Mouse (Mus musculus): Measurements from ENCODE around the gene Pdk1. TPM values are rescaled to one million over a fixed set of nuclear protein-coding genes. Genes with fewer than 3 reads are reported as not detected.
"Not testable (repeated sequence)": the region's sequence is repeated elsewhere in the genome, so short reads cannot be mapped to it uniquely, and the experiment has no call there.

The Pdk1 gene
- polyA plus RNA-seq, 1 experiment: 12.7 TPM

GRCm38 (mm10) chr2:71837261-71837660 lies 35.8 kb upstream of the Pdk1 start:
- Histone ChIP-seq H3K4me1 (ENCODE audit: control insufficient read depth, insufficient read depth, low read length) (no peaks in the 10 kb centered on the region), H3K4me3 (replicated peaks; ENCODE audit: insufficient read depth, low read depth, low read length) (no peak overlapping the region), H3K27ac (ENCODE audit: insufficient read depth, low read length) (no peak overlapping the region), H3K27me3 (ENCODE audit: control insufficient read depth, insufficient read depth, low read length) (no peaks in the 10 kb centered on the region)
- DNase-seq: no peak
- WGBS: 65% methylated on average over 4 of the region's 4 CpGs
- no peak for TF ChIP-seq CTCF (IDR thresholded peaks at IDR 0.05; ENCODE audit: borderline replicate concordance, insufficient read depth, low read depth, low read length)
- no peak for TF ChIP-seq POLR2A (IDR thresholded peaks at IDR 0.05; ENCODE audit: borderline replicate concordance, insufficient read depth, low read length)

- Histone ChIP-seq H3K4me3 (replicated peaks; ENCODE audit: insufficient read depth, low read depth, low read length) (no peak overlapping the region), H3K27ac (ENCODE audit: insufficient read depth, low read length) (no peak overlapping the region), H3K4me1 (ENCODE audit: control insufficient read depth, insufficient read depth, low read length) (no peaks in the 10 kb centered on the region), H3K27me3 (ENCODE audit: control insufficient read depth, insufficient read depth, low read length) (no peaks in the 10 kb centered on the region)
- TF ChIP-seq CTCF (IDR thresholded peaks at IDR 0.05; ENCODE audit: borderline replicate concordance, insufficient read depth, low read depth, low read length): peak; percentile 47; the same call in 1 of the 2 replicates
- no peak for TF ChIP-seq POLR2A (IDR thresholded peaks at IDR 0.05; ENCODE audit: borderline replicate concordance, insufficient read depth, low read length)
- peak; percentile 20 to 37 for DNase-seq
- WGBS: 45% methylated on average over 6 of the region's 6 CpGs
These were observed 35.2 kb upstream of the Pdk1 start for GRCm38 (mm10) chr2:71837791-71838190.

GRCm38 (mm10) chr2:71843316-71843715 lies 29.7 kb upstream of the Pdk1 start:
- TF ChIP-seq CTCF (IDR thresholded peaks at IDR 0.05; ENCODE audit: borderline replicate concordance, insufficient read depth, low read depth, low read length): no peak
- TF ChIP-seq POLR2A (IDR thresholded peaks at IDR 0.05; ENCODE audit: borderline replicate concordance, insufficient read depth, low read length): no peak
- H3K4me1 ChIP-seq (ENCODE audit: control insufficient read depth, insufficient read depth, low read length): no peaks in the 10 kb centered on the region
- no peaks in the 10 kb centered on the region; the same call in 1 of the 2 replicates for H3K27me3 ChIP-seq (ENCODE audit: control insufficient read depth, insufficient read depth, low read length)
- H3K4me3 ChIP-seq (replicated peaks; ENCODE audit: insufficient read depth, low read depth, low read length): no peak overlapping the region
- 89% methylated on average over 9 of the region's 9 CpGs for WGBS
- peak in 1 of 2 experiments; percentile 16 for DNase-seq
- no peak overlapping the region for H3K27ac ChIP-seq (ENCODE audit: insufficient read depth, low read length)

GRCm38 (mm10) chr2:71844906-71845305 lies 28.1 kb upstream of the Pdk1 start:
- DNase-seq: no peak
- no peaks in the 10 kb centered on the region; the same call in 1 of the 2 replicates for H3K27me3 ChIP-seq (ENCODE audit: control insufficient read depth, insufficient read depth, low read length)
- TF ChIP-seq POLR2A (IDR thresholded peaks at IDR 0.05; ENCODE audit: borderline replicate concordance, insufficient read depth, low read length) (no peak), CTCF (IDR thresholded peaks at IDR 0.05; ENCODE audit: borderline replicate concordance, insufficient read depth, low read depth, low read length) (no peak)
- no peak overlapping the region for H3K4me3 ChIP-seq (replicated peaks; ENCODE audit: insufficient read depth, low read depth, low read length)
- 82% methylated on average over 6 of the region's 6 CpGs for WGBS
- no peak overlapping the region for H3K27ac ChIP-seq (ENCODE audit: insufficient read depth, low read length)
- no peaks in the 10 kb centered on the region for H3K4me1 ChIP-seq (ENCODE audit: control insufficient read depth, insufficient read depth, low read length)

- TF ChIP-seq CTCF (IDR thresholded peaks at IDR 0.05; ENCODE audit: borderline replicate concordance, insufficient read depth, low read depth, low read length): peak; percentile 35; the same call in 1 of the 2 replicates
- not testable (repeated sequence) for H3K27me3 ChIP-seq (ENCODE audit: control insufficient read depth, insufficient read depth, low read length); H3K27ac ChIP-seq (ENCODE audit: insufficient read depth, low read length); H3K4me3 ChIP-seq (replicated peaks; ENCODE audit: insufficient read depth, low read depth, low read length); H3K4me1 ChIP-seq (ENCODE audit: control insufficient read depth, insufficient read depth, low read length)
- WGBS: 3% methylated on average over 7 of the region's 8 CpGs
- peak; percentile 49 to 66 for DNase-seq
These were observed 20.9 kb upstream of the Pdk1 start for GRCm38 (mm10) chr2:71852161-71852560.

- H3K4me1 ChIP-seq (ENCODE audit: control insufficient read depth, insufficient read depth, low read length): no peaks in the 10 kb centered on the region
- H3K4me3 ChIP-seq (replicated peaks; ENCODE audit: insufficient read depth, low read depth, low read length): no peak overlapping the region
- no peak for DNase-seq
- TF ChIP-seq CTCF (IDR thresholded peaks at IDR 0.05; ENCODE audit: borderline replicate concordance, insufficient read depth, low read depth, low read length) (no peak), POLR2A (IDR thresholded peaks at IDR 0.05; ENCODE audit: borderline replicate concordance, insufficient read depth, low read length) (no peak)
- WGBS: 88% methylated on average over 5 of the region's 5 CpGs
- no peak overlapping the region for H3K27ac ChIP-seq (ENCODE audit: insufficient read depth, low read length)
- H3K27me3 ChIP-seq (ENCODE audit: control insufficient read depth, insufficient read depth, low read length): no peaks in the 10 kb centered on the region
These were observed 17.9 kb upstream of the Pdk1 start for GRCm38 (mm10) chr2:71855076-71855475.

- Histone ChIP-seq H3K27ac (ENCODE audit: insufficient read depth, low read length) (no peak overlapping the region), H3K4me1 (ENCODE audit: control insufficient read depth, insufficient read depth, low read length) (no peaks in the 10 kb centered on the region), H3K4me3 (replicated peaks; ENCODE audit: insufficient read depth, low read depth, low read length) (no peak overlapping the region), H3K27me3 (ENCODE audit: control insufficient read depth, insufficient read depth, low read length) (no peaks in the 10 kb centered on the region)
- TF ChIP-seq CTCF (IDR thresholded peaks at IDR 0.05; ENCODE audit: borderline replicate concordance, insufficient read depth, low read depth, low read length) (no peak), POLR2A (IDR thresholded peaks at IDR 0.05; ENCODE audit: borderline replicate concordance, insufficient read depth, low read length) (no peak)
- 94% methylated on average over 5 of the region's 5 CpGs for WGBS
- no peak for DNase-seq
These were observed 9.4 kb upstream of the Pdk1 start for GRCm38 (mm10) chr2:71863531-71864173.

GRCm38 (mm10) chr2:71865022-71865421 lies 8.0 kb upstream of the Pdk1 start:
- Histone ChIP-seq H3K27ac (ENCODE audit: insufficient read depth, low read length) (no peak overlapping the region), H3K4me3 (replicated peaks; ENCODE audit: insufficient read depth, low read depth, low read length) (no peak overlapping the region), H3K27me3 (ENCODE audit: control insufficient read depth, insufficient read depth, low read length) (no peaks in the 10 kb centered on the region), H3K4me1 (ENCODE audit: control insufficient read depth, insufficient read depth, low read length) (no peaks in the 10 kb centered on the region)
- 57% methylated on average over 3 of the region's 3 CpGs for WGBS
- peak in 1 of 2 experiments; percentile 13 for DNase-seq
- TF ChIP-seq CTCF (IDR thresholded peaks at IDR 0.05; ENCODE audit: borderline replicate concordance, insufficient read depth, low read depth, low read length) (no peak), POLR2A (IDR thresholded peaks at IDR 0.05; ENCODE audit: borderline replicate concordance, insufficient read depth, low read length) (no peak)
